Mouse (Mus musculus) hindbrain, embryonic 13.5 days (tissue): ENCODE measurements around the gene Madcam1. TPM values are rescaled to one million over a fixed set of nuclear protein-coding genes. Genes with fewer than 3 reads are reported as not detected.

Experiments
- ATAC-seq: fragments of 200-750 bp; cut with Nextera tagmentation; 2 replicates; pipeline ENCODE4 v1.8.0; 2017; ENCODE audit warnings: moderate TSS enrichment; ENCODE audit not compliant: low FRiP score
- H3K27ac ChIP-seq: fragments of 300-500 bp; sonication (generic); 2 replicates; pipeline ENCODE4 v1.5.1; 2015; ENCODE audit warnings: inconsistent platforms, mild to moderate bottlenecking, moderate library complexity
- H3K27me3 ChIP-seq: fragments of 300-500 bp; sonication (generic); 2 replicates; pipeline ENCODE4 v1.6.1; 2015; ENCODE audit warnings: mild to moderate bottlenecking, inconsistent platforms
- H3K36me3 ChIP-seq: fragments of 300-500 bp; sonication (generic); 2 replicates; pipeline ENCODE4 v1.6.1; 2015; ENCODE audit warnings: mild to moderate bottlenecking, inconsistent platforms
- H3K4me1 ChIP-seq: fragments of 300-500 bp; sonication (generic); replicated peaks from 2 replicates; pipeline ENCODE4 v1.6.1; 2015; ENCODE audit warnings: inconsistent platforms
- H3K4me2 ChIP-seq: fragments of 300-500 bp; sonication (generic); 2 replicates; pipeline ENCODE4 v1.6.1; 2015; ENCODE audit warnings: inconsistent platforms, mild to moderate bottlenecking, moderate library complexity
- H3K4me3 ChIP-seq: fragments of 300-500 bp; sonication (generic); 2 replicates; pipeline ENCODE4 v1.5.1; 2015; ENCODE audit warnings: mild to moderate bottlenecking, inconsistent platforms
- H3K9ac ChIP-seq: fragments of 300-500 bp; sonication (generic); 2 replicates; pipeline ENCODE4 v1.6.1; 2015; ENCODE audit warnings: mild to moderate bottlenecking, inconsistent platforms
- H3K9me3 ChIP-seq: fragments of 300-500 bp; sonication (generic); 2 replicates; pipeline ENCODE4 v1.6.1; 2016; ENCODE audit warnings: inconsistent platforms
- WGBS: fragments of 180-500 bp; shearing (Covaris S2); methylation state at CpG from one replicate; pipeline ENCODE4 v1.1.7; 2015; 5-methylcytosine and 5-hydroxymethylcytosine counted together
- polyA plus RNA-seq: library from polyadenylated mRNA; unstranded; fragments of >200 nt; fragmentation: Nextera tagmentation; extraction: Ambion mirVana; gene quantifications from 2 replicates; pipeline ENCODE4 v1.2.1, GENCODE M21; 2015

Madcam1 gene
- polyA plus RNA-seq, 1 experiment from 2014 or later: 0.88 TPM

DNA sequence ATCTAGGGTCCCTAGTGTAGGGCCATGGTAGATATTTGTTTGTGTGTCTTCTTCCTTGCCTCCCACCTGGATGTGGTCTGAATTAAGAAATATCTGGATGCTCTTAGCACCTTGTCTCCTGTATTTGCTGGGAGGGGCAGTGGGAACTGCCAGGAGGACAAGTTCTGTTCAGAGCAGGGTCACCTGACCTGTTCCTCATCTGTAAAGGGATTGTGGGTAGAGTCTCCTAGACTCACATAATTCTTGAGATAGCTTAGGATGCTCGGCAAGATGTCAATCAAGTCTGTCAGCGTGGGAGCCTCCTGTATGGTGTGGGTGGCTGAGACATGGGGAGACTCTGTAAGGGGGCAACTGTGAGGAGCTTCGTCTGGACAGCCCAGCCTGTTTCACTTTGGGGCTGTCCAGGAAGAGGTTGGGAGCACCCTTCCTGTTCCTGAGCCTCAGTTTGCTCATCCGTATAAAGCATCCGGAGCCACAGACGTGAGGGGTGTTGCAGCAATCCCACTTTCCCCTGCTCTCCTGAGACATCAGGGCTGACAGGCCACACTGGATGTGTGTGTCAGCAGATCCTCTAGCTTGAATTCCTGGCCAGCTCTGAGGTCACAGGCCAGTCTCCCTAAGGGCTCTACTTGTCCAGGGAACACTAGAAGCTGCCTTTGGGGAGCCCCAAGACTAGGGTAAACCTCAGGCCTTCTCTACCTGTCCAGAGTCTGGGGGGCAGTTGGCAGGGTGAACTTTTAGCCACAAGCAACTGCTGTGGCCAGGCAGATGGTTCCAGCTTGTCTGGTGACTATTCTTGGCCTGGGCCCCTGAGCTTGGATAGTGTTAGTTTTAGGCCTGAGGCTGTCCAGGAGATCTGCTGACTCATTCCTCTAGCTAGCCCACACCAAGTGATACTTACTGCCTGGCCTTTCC lies 19.6 kb downstream of the Madcam1 start:
- Histone ChIP-seq H3K4me3 (peak overlapping the region; percentile 88), H3K4me2 (peak overlapping the region; percentile 97), H3K9ac (peak overlapping the region; percentile 90), H3K9me3 (no peaks in the 10 kb centered on the region), H3K27me3 (no peaks in the 10 kb centered on the region), H3K27ac (no peak overlapping the region), H3K4me1 (peaks cover 26% of the 10 kb centered on the region), H3K36me3 (peaks cover 50% of the 10 kb centered on the region)
- ATAC-seq: no peak
- WGBS: 89% methylated on average over 6 of the region's 6 CpGs

DNA sequence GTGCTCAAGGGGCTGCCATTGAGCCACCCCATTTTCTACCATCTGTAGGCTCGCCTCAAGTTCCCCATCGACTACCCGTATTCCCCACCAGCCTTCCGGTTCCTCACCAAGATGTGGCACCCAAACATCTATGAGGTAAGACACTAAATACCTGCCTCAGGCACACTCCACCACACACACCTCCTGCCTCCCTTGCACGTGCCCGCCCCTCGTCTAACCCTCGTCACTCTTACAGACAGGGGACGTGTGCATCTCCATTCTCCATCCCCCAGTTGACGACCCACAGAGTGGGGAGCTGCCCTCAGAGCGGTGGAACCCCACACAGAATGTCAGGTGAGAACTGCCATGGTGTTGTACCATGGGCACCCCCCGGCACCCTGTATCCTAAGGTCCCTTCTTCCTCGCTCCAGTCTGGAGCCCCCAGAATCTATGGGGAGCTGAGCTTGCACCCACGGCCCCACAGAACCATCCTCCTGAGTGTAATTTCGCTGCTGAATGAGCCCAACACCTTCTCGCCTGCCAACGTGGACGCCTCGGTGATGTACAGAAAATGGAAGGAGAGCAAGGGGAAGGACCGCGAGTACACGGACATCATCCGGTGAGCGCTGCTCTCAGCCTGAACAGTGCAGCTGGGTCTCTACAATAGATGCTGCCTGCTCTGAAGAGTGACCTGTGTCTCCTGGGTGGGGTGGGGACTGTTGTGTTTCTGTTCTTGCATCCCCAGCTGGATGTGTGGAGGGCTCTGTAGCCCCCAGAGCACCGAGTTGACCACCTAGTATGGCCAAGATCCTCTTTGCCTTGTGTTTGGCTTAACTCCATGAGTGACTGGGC lies 20.6 kb downstream of the Madcam1 start:
- no peak overlapping the region for H3K9ac ChIP-seq
- H3K27me3 ChIP-seq: no peaks in the 10 kb centered on the region
- WGBS: 94% methylated on average over 25 of the region's 25 CpGs
- H3K27ac ChIP-seq: no peak overlapping the region
- ATAC-seq: no peak
- peaks cover 26% of the 10 kb centered on the region for H3K4me1 ChIP-seq
- no peak overlapping the region for H3K4me2 ChIP-seq
- no peaks in the 10 kb centered on the region for H3K9me3 ChIP-seq
- H3K4me3 ChIP-seq: no peak overlapping the region
- peaks cover 59% of the 10 kb centered on the region for H3K36me3 ChIP-seq

DNA sequence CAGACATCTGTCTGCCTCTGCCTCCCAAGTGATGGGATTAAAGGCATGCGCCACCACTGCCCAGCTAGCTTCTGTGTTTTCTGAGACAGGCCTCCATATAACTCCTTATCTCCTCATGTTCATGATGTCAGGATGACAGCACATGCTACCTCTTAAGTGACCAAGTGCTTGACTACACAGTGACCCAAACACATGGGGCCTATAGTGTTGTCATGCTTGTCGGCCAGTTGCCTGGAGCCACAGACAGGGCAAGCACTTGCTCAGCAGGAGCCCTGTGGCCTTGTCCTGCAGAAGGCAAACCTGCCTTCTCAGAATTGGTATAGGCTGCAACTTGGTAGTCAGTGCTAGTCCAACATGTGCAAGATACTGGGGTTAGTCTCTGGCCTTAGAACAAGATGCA lies 21.9 kb downstream of the Madcam1 start:
- Histone ChIP-seq H3K9ac (no peak overlapping the region), H3K9me3 (no peaks in the 10 kb centered on the region), H3K36me3 (peaks cover 59% of the 10 kb centered on the region), H3K27me3 (no peaks in the 10 kb centered on the region), H3K4me1 (peaks cover 19% of the 10 kb centered on the region), H3K4me2 (no peak overlapping the region), H3K4me3 (no peak overlapping the region), H3K27ac (no peak overlapping the region)
- 91% methylated on average over 2 of the region's 2 CpGs for WGBS
- no peak for ATAC-seq

- H3K4me1 ChIP-seq: peaks cover 18% of the 10 kb centered on the region
- WGBS: 100% methylated on average over 1 of the region's 1 CpGs
- no peak overlapping the region for H3K4me3 ChIP-seq
- no peak overlapping the region for H3K27ac ChIP-seq
- no peak overlapping the region for H3K4me2 ChIP-seq
- H3K9ac ChIP-seq: no peak overlapping the region
- no peaks in the 10 kb centered on the region for H3K9me3 ChIP-seq
- H3K27me3 ChIP-seq: no peaks in the 10 kb centered on the region
- peaks cover 59% of the 10 kb centered on the region for H3K36me3 ChIP-seq
- no peak for ATAC-seq
Observed at GRCm38 (mm10) chr10:79686691-79687090, 22.3 kb downstream of the Madcam1 start.

GRCm38 (mm10) chr10:79687513-79687912 lies 23.2 kb downstream of the Madcam1 start:
- 97% methylated on average over 6 of the region's 6 CpGs for WGBS
- no peak for ATAC-seq
- no peak overlapping the region for H3K27ac ChIP-seq
- H3K27me3 ChIP-seq: no peaks in the 10 kb centered on the region
- no peak overlapping the region for H3K4me2 ChIP-seq
- no peak overlapping the region for H3K4me3 ChIP-seq
- peaks cover 59% of the 10 kb centered on the region for H3K36me3 ChIP-seq
- peaks cover 18% of the 10 kb centered on the region for H3K4me1 ChIP-seq
- H3K9me3 ChIP-seq: no peaks in the 10 kb centered on the region
- H3K9ac ChIP-seq: no peak overlapping the region

- no peak for ATAC-seq
- WGBS: 83% methylated on average over 4 of the region's 4 CpGs
- peaks cover 59% of the 10 kb centered on the region for H3K36me3 ChIP-seq
Observed at GRCm38 (mm10) chr10:79688720-79689119, 24.4 kb downstream of the Madcam1 start, which contains the start of gene Gzmm. Gzmm (plus strand) TSS chr10:79689020.

DNA sequence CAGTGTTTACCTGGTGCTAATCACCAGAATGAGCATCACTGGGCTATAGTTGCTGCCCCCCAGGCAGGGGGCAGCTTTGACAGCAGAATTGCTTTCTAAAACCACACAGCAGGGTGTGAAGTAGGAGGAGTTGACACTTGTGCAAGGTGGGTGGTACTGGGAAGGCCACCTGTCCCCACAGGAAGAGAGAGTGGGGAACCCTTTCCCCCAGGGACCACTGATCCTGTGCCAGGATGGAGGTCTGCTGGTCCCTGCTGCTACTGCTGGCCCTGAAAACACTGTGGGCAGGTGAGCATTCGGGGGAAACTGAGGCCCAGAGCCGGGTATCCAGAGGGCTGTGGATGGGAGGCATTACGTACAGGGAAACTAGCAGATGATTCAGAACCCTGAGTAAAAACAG lies 24.8 kb downstream of the Madcam1 start:
- WGBS: 98% methylated on average over 3 of the region's 3 CpGs
- peaks cover 3% of the 10 kb centered on the region for H3K4me1 ChIP-seq
- H3K36me3 ChIP-seq: peaks cover 56% of the 10 kb centered on the region
- H3K9ac ChIP-seq: no peak overlapping the region
- H3K4me2 ChIP-seq: no peak overlapping the region
- no peak overlapping the region for H3K27ac ChIP-seq
- no peak for ATAC-seq
- no peaks in the 10 kb centered on the region for H3K27me3 ChIP-seq
- H3K9me3 ChIP-seq: no peaks in the 10 kb centered on the region
- H3K4me3 ChIP-seq: no peak overlapping the region

More at GRCm38 (mm10) chr10:79688720-79689119, 24.4 kb downstream of the Madcam1 start, which contains the start of gene Gzmm:
- H3K9ac ChIP-seq: no peak within 1 kb of the TSS
- no peak within 1 kb of the TSS for H3K27ac ChIP-seq
- no peaks in the 10 kb centered on the region for H3K9me3 ChIP-seq
- H3K4me1 ChIP-seq: peaks cover 7% of the 10 kb centered on the region
- H3K4me3 ChIP-seq: no peak within 1 kb of the TSS
- no peak within 1 kb of the TSS for H3K4me2 ChIP-seq
- H3K27me3 ChIP-seq: no peaks in the 10 kb centered on the region

DNA sequence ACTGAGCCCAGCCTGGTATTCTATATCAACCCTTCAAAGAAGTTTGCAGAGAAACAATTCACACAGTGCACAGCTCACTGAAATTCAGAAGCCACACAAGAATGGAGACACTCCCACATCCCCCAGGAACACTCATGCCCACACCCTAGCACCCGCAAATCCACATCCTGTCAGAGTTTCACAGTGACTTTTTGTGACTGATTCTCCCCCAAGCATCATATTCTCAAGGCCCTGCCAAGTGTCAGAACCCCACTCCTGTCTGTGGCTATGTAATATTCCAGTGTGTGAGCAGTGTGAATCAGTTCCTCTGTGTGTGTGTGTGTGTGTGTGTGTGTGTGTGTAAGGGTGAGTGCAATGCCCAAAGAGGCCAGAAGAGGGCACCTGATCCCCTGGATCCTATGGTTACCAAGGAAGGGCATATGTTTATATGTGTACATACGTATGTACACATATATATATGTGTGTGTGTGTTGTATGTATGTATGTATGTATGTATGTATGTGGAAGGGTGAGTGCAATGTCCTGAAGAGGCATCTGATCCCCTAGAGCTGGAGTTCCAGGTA lies 27.7 kb downstream of the Madcam1 start:
- Histone ChIP-seq H3K27me3 (no peaks in the 10 kb centered on the region), H3K4me2 (no peak overlapping the region), H3K36me3 (peaks cover 29% of the 10 kb centered on the region), H3K4me1 (no peaks in the 10 kb centered on the region), H3K27ac (no peak overlapping the region), H3K9ac (no peak overlapping the region), H3K9me3 (no peaks in the 10 kb centered on the region), H3K4me3 (no peak overlapping the region)
- ATAC-seq: no peak
- 94% methylated on average over 2 of the region's 2 CpGs for WGBS

- ATAC-seq: no peak
- Histone ChIP-seq H3K9me3 (no peaks in the 10 kb centered on the region), H3K27ac (no peak overlapping the region), H3K27me3 (no peaks in the 10 kb centered on the region), H3K4me1 (no peaks in the 10 kb centered on the region), H3K36me3 (peaks cover 12% of the 10 kb centered on the region), H3K9ac (no peak overlapping the region; the same call in 1 of the 2 replicates), H3K4me3 (no peak overlapping the region), H3K4me2 (no peak overlapping the region)
- WGBS: 82% methylated on average over 12 of the region's 12 CpGs
Observed at GRCm38 (mm10) chr10:79693580-79694378, 29.4 kb downstream of the Madcam1 start.

DNA sequence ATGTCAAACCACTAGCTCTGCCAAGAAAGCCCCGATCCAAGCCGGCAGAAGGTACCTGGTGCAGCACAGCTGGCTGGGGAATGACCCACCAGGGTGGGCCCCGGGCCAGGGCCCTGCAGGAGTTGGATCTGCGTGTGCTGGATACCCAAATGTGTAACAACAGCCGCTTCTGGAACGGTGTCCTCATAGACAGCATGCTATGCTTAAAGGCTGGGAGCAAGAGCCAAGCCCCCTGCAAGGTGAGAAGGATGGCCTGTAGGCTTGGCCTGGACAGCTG lies 30.0 kb downstream of the Madcam1 start:
- 84% methylated on average over 6 of the region's 6 CpGs for WGBS
- H3K4me1 ChIP-seq: no peaks in the 10 kb centered on the region

DNA sequence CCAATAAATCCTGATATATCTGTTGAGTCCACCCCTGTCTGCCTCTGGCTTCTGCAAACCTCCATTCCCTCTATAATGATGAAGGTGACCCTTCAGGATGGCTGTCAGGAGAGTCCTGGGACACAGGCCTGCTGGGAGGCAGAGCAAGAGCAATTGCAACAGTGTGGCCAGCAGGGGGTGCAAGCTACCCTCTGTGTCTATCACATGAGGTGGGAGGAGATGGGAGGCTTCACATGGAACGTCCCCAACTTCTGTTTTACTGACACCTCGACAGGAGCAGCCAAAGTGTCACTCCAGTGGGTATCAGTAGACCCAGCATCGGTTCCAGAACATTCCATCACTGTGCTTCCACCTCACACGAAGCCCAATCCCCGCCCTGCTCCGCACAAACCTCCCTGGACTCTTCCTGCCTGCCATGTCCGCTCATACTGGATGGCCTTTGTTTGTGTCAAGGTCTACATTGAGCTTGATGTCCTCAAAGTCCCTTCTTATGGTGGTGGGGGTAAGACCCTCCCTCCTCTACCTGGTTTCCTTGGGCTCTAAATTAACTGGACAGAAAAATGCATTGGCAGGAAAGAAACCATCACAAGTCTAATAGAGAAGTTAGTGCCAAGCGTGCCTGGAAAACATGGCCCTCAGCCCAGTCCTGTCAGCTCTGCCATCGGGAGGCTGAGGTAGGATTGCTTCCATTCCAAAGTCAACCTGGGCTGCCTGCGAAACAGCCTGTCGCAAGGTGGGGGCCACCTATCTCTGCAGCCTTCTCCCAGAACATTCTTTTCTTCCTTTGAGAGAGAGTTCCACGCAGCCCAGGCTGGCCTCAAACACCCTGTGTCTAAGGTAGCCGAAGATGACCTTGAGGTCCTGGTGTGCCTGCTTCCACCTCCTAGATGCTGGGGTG lies 31.1 kb downstream of the Madcam1 start:
- Histone ChIP-seq H3K4me3 (no peak overlapping the region), H3K27me3 (no peaks in the 10 kb centered on the region), H3K4me2 (no peak overlapping the region), H3K36me3 (no peaks in the 10 kb centered on the region), H3K4me1 (no peaks in the 10 kb centered on the region), H3K9ac (peak overlapping the region; percentile 13; the same call in 1 of the 2 replicates), H3K9me3 (no peaks in the 10 kb centered on the region), H3K27ac (no peak overlapping the region)
- 70% methylated on average over 13 of the region's 13 CpGs for WGBS
- peak; percentile 11; the same call in 1 of the 2 replicates for ATAC-seq

More for the DNA sequence above, 30.0 kb downstream of the Madcam1 start:
- ATAC-seq: no peak
- Histone ChIP-seq H3K9me3 (no peaks in the 10 kb centered on the region), H3K4me3 (no peak overlapping the region), H3K27me3 (no peaks in the 10 kb centered on the region), H3K27ac (no peak overlapping the region), H3K9ac (no peak overlapping the region; the same call in 1 of the 2 replicates), H3K4me2 (no peak overlapping the region), H3K36me3 (peaks cover 6% of the 10 kb centered on the region)
